8 mouse cellular contexts compared by ENCODE assay signal in the genomic region with DNA sequence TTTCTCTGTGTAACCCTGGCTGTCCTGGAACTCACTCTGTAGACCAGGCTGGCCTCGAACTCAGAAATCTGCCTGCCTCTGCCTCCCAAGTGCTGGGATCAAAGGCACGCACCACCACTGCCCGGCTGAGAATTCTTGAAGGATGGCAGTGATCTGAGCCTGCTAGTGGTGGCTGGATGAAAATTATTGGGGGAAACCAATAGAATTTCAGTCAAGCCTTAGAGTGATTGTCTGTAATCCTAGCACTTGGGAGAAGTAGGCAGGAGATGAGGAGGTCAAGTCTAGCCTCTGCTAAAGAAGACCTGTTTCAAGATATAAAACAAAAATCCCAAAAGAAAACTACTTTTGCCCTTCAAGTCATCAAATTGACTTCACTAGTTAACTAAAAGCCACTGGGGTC. TPM values are rescaled to one million over a fixed set of nuclear protein-coding genes. Genes with fewer than 3 reads are reported as not detected.
DNase-seq lines count a peak whose midpoint lies in the region; ATAC-seq and TF ChIP-seq lines count a peak whose summit lies in the region.

No protein-coding gene starts in this region.

- peaks cover 12% of the 10 kb centered on the region for H3K4me1 ChIP-seq in neural tube, embryonic 11.5 days (ENCODE audit: control insufficient read depth, insufficient read depth, low read length)
- H3K4me1 ChIP-seq in liver, embryonic 14.5 days (replicated peaks; ENCODE audit: control insufficient read depth in 2 of 2, insufficient read depth in 2 of 2, low read length in 1 of 2): peaks cover 11 to 12% of the 10 kb centered on the region in 2 experiments
- H3K4me1 ChIP-seq in stomach, embryonic 16.5 days (ENCODE audit: control insufficient read depth, insufficient read depth, low read length): peaks cover 10% of the 10 kb centered on the region

- peak overlapping the region; percentile 85; the same call in 1 of the 2 replicates for H3K4me3 ChIP-seq in neural tube, embryonic 11.5 days (ENCODE audit: low read depth, low read length)
- H3K4me3 ChIP-seq in liver, embryonic 14.5 days (ENCODE audit: insufficient read depth in 1 of 2, low read depth in 2 of 2, low read length in 2 of 2): peak overlapping the region in 1 of 2 experiments; percentile 85; a peak in 2 of 4 replicates
- peak overlapping the region; percentile 76; the same call in 1 of the 2 replicates for H3K4me3 ChIP-seq in stomach, embryonic 16.5 days (replicated peaks; ENCODE audit: low read length)

- WGBS in neural tube, embryonic 11.5 days: 95% methylated on average over 3 of the region's 3 CpGs
- 90% methylated on average over 3 of the region's 3 CpGs for WGBS in liver, embryonic 14.5 days (ENCODE audit: insufficient replicate concordance)
- 93% methylated on average over 3 of the region's 3 CpGs for WGBS in stomach, embryonic 16.5 days

- no peak overlapping the region for H3K27ac ChIP-seq in neural tube, embryonic 11.5 days (ENCODE audit: low read depth, low read length)
- no peak overlapping the region for H3K27ac ChIP-seq in liver, embryonic 14.5 days
- no peak overlapping the region for H3K27ac ChIP-seq in stomach, embryonic 16.5 days (ENCODE audit: low read length)

- TF ChIP-seq EP300 in liver, embryonic 14.5 days (IDR thresholded peaks at IDR 0.05; ENCODE audit: low read depth): no peak

- peak overlapping the region; percentile 74 for H3K9ac ChIP-seq in neural tube, embryonic 11.5 days (ENCODE audit: low read length)
- H3K9ac ChIP-seq in liver, embryonic 14.5 days (replicated peaks): no peak overlapping the region
- no peak overlapping the region for H3K9ac ChIP-seq in stomach, embryonic 16.5 days (ENCODE audit: low read length)

- H3K4me2 ChIP-seq in neural tube, embryonic 11.5 days (ENCODE audit: low read depth): no peak overlapping the region; the same call in 1 of the 2 replicates
- H3K4me2 ChIP-seq in liver, embryonic 14.5 days (ENCODE audit: low read depth): peak overlapping the region; percentile 8; the same call in 1 of the 2 replicates
- H3K4me2 ChIP-seq in stomach, embryonic 16.5 days (ENCODE audit: low read depth, low read length): no peak overlapping the region

- H3K9me3 ChIP-seq in neural tube, embryonic 11.5 days (ENCODE audit: control insufficient read depth, low read length): no peaks in the 10 kb centered on the region
- H3K9me3 ChIP-seq in liver, embryonic 14.5 days (ENCODE audit: control insufficient read depth, low read length): no peaks in the 10 kb centered on the region
- H3K9me3 ChIP-seq in stomach, embryonic 16.5 days (replicated peaks; ENCODE audit: control insufficient read depth, low read length): no peaks in the 10 kb centered on the region

- peaks cover 4% of the 10 kb centered on the region; the same call in 1 of the 2 replicates for H3K36me3 ChIP-seq in neural tube, embryonic 11.5 days (ENCODE audit: control insufficient read depth, insufficient read depth, low read length)
- H3K36me3 ChIP-seq in liver, embryonic 14.5 days (replicated peaks; ENCODE audit: control insufficient read depth, insufficient read depth, low read depth): peaks cover 21% of the 10 kb centered on the region
- H3K36me3 ChIP-seq in stomach, embryonic 16.5 days (ENCODE audit: control insufficient read depth, insufficient read depth, low read length): peaks cover 6% of the 10 kb centered on the region

- TF ChIP-seq CTCF in liver, embryonic 14.5 days (IDR thresholded peaks at IDR 0.05; ENCODE audit: low read depth): no peak

- DNase-seq in frontal cortex, postnatal 14 days (ENCODE audit: low spot score in 2 of 2): no peak
- DNase-seq in neural tube, embryonic 11.5 days (ENCODE audit: low spot score): no peak
- DNase-seq in neural tube, embryonic 10.5 days (ENCODE audit: extremely low spot score, low spot score): no peak
- no peak for DNase-seq in liver, embryonic 14.5 days (ENCODE audit: low read depth in 3 of 3, low spot score in 3 of 3)
- DNase-seq in adrenal gland, adult 2 months: no peak
- no peak for DNase-seq in left cerebral cortex, postnatal 25 days (ENCODE audit: low spot score in 2 of 2)

- H3K27me3 ChIP-seq in neural tube, embryonic 11.5 days (ENCODE audit: control insufficient read depth, insufficient read depth, low read length): no peaks in the 10 kb centered on the region
- H3K27me3 ChIP-seq in liver, embryonic 14.5 days (ENCODE audit: control insufficient read depth, insufficient read depth, low read length): no peaks in the 10 kb centered on the region
- H3K27me3 ChIP-seq in stomach, embryonic 16.5 days (ENCODE audit: control insufficient read depth, insufficient read depth, low read length): no peaks in the 10 kb centered on the region

- intact Hi-C loops in left cerebral cortex, postnatal 25 days (cut with DNase I): no loop called here

- ATAC-seq in frontal cortex, adult (ENCODE audit: low TSS enrichment): 0 out of 2 replicates have a peak, but pooled peaks have one; percentile 4
- peak; percentile 38; the same call in 1 of the 2 replicates for ATAC-seq in neural tube, embryonic 11.5 days (ENCODE audit: insufficient read depth, low FRiP score, low TSS enrichment)
- no peak for ATAC-seq in liver, embryonic 14.5 days (ENCODE audit: insufficient read depth)
- no peak for ATAC-seq in stomach, embryonic 16.5 days (ENCODE audit: insufficient read depth, low FRiP score)

RNA-seq across cellular contexts. Expression of a gene that starts 0.4 kb away (rescaled TPM):
- 95.7 and 104 TPM in 2 replicates for polyA plus RNA-seq in neural tube, embryonic 11.5 days (2014; fragmentation: Nextera tagmentation; extraction: Ambion mirVana)
- 53.5 and 54.8 TPM in 2 replicates for polyA plus RNA-seq in liver, embryonic 14.5 days (2012; rRNA removed)
- polyA plus RNA-seq in liver, embryonic 14.5 days (2014; fragmentation: Nextera tagmentation; extraction: Ambion mirVana): 45.8 and 48.7 TPM in 2 replicates
- polyA plus RNA-seq in stomach, embryonic 16.5 days (2015; fragmentation: Nextera tagmentation; extraction: Ambion mirVana): 85.9 and 91.5 TPM in 2 replicates
- total RNA-seq in adrenal gland, adult 2 months (2021): 10 to 100 TPM; 61.6 to 69.3 TPM
- 45.3 and 51.4 TPM in 2 replicates for polyA plus RNA-seq in adrenal gland, adult 2 months (2012; rRNA removed)
- total RNA-seq in left cerebral cortex, postnatal 25 days (2021): 10 to 100 TPM; 42.5 to 46.0 TPM

RNA-seq across cellular contexts. Expression of a gene that starts 9.7 kb away (rescaled TPM):
- polyA plus RNA-seq in neural tube, embryonic 11.5 days (2014; fragmentation: Nextera tagmentation; extraction: Ambion mirVana): 870 and 925 TPM in 2 replicates
- 144 and 262 TPM in 2 replicates for polyA plus RNA-seq in liver, embryonic 14.5 days (2012; rRNA removed)
- polyA plus RNA-seq in liver, embryonic 14.5 days (2014; fragmentation: Nextera tagmentation; extraction: Ambion mirVana): 348 and 351 TPM in 2 replicates
- polyA plus RNA-seq in stomach, embryonic 16.5 days (2015; fragmentation: Nextera tagmentation; extraction: Ambion mirVana): 1,028 and 1,118 TPM in 2 replicates
- 100 to 1,000 TPM; 684 to 730 TPM for total RNA-seq in adrenal gland, adult 2 months (2021)
- polyA plus RNA-seq in adrenal gland, adult 2 months (2012; rRNA removed): 88.2 and 91.2 TPM in 2 replicates
- 100 to 1,000 TPM; 562 to 564 TPM for total RNA-seq in left cerebral cortex, postnatal 25 days (2021)

RNA-seq across cellular contexts. Expression of a gene that starts 15.5 kb away (rescaled TPM):
- polyA plus RNA-seq in neural tube, embryonic 11.5 days (2014; fragmentation: Nextera tagmentation; extraction: Ambion mirVana): 50.5 and 56.9 TPM in 2 replicates
- 16.7 and 26.4 TPM in 2 replicates for polyA plus RNA-seq in liver, embryonic 14.5 days (2012; rRNA removed)
- polyA plus RNA-seq in liver, embryonic 14.5 days (2014; fragmentation: Nextera tagmentation; extraction: Ambion mirVana): 78.2 and 80.2 TPM in 2 replicates
- 44.9 and 49.0 TPM in 2 replicates for polyA plus RNA-seq in stomach, embryonic 16.5 days (2015; fragmentation: Nextera tagmentation; extraction: Ambion mirVana)
- total RNA-seq in adrenal gland, adult 2 months (2021): 1 to 10 TPM; 8.0 to 8.7 TPM
- 0.80 and 2.1 TPM in 2 replicates for polyA plus RNA-seq in adrenal gland, adult 2 months (2012; rRNA removed)
- total RNA-seq in left cerebral cortex, postnatal 25 days (2021): 1 to 10 TPM; 6.4 to 6.5 TPM

RNA-seq across cellular contexts. Expression of a gene that starts 16.0 kb away (rescaled TPM):
- polyA plus RNA-seq in neural tube, embryonic 11.5 days (2014; fragmentation: Nextera tagmentation; extraction: Ambion mirVana): 101 TPM in 2 replicates
- polyA plus RNA-seq in liver, embryonic 14.5 days (2012; rRNA removed): 139 and 184 TPM in 2 replicates
- polyA plus RNA-seq in liver, embryonic 14.5 days (2014; fragmentation: Nextera tagmentation; extraction: Ambion mirVana): 258 and 279 TPM in 2 replicates
- polyA plus RNA-seq in stomach, embryonic 16.5 days (2015; fragmentation: Nextera tagmentation; extraction: Ambion mirVana): 106 and 122 TPM in 2 replicates
- 100 to 1,000 TPM; 122 to 141 TPM for total RNA-seq in adrenal gland, adult 2 months (2021)
- 128 and 131 TPM in 2 replicates for polyA plus RNA-seq in adrenal gland, adult 2 months (2012; rRNA removed)
- 10 to 100 TPM; 67.8 to 73.7 TPM for total RNA-seq in left cerebral cortex, postnatal 25 days (2021)

RNA-seq across cellular contexts. Expression of a gene that starts 25.1 kb away (rescaled TPM):
- 38.6 and 38.7 TPM in 2 replicates for polyA plus RNA-seq in neural tube, embryonic 11.5 days (2014; fragmentation: Nextera tagmentation; extraction: Ambion mirVana)
- polyA plus RNA-seq in liver, embryonic 14.5 days (2012; rRNA removed): 24.4 and 31.0 TPM in 2 replicates
- polyA plus RNA-seq in liver, embryonic 14.5 days (2014; fragmentation: Nextera tagmentation; extraction: Ambion mirVana): 50.2 and 55.7 TPM in 2 replicates
- polyA plus RNA-seq in stomach, embryonic 16.5 days (2015; fragmentation: Nextera tagmentation; extraction: Ambion mirVana): 42.0 and 49.5 TPM in 2 replicates
- total RNA-seq in adrenal gland, adult 2 months (2021): 10 to 100 TPM; 72.6 to 74.9 TPM
- polyA plus RNA-seq in adrenal gland, adult 2 months (2012; rRNA removed): 141 and 196 TPM in 2 replicates
- total RNA-seq in left cerebral cortex, postnatal 25 days (2021): 10 to 100 TPM; 23.4 to 24.7 TPM

Comparison
In these comparisons a context has a peak if more than half of its experiments do, and no peak if none do; other contexts are left out.
1. ATAC-seq: peak in frontal cortex, adult (single experiment) and neural tube, embryonic 11.5 days (single experiment); none in liver, embryonic 14.5 days (single experiment) and stomach, embryonic 16.5 days (single experiment).